Mouse (Mus musculus) C2C12 (cell line): ENCODE measurements around the gene Lpin2. TPM values are rescaled to one million over a fixed set of nuclear protein-coding genes. Genes with fewer than 3 reads are reported as not detected.

Experiments used
- H3K27me3 ChIP-seq: one replicate; pipeline ENCODE4 v1.6.1; 2011; ENCODE audit not compliant: control insufficient read depth, insufficient read depth, insufficient read length
- H3K36me3 ChIP-seq: one replicate; pipeline ENCODE4 v1.6.1; 2011; ENCODE audit not compliant: control insufficient read depth, insufficient read depth
- H3K4me3 ChIP-seq: one replicate; pipeline ENCODE4 v1.5.1; 2011; ENCODE audit warnings: mild to moderate bottlenecking, control low read depth; ENCODE audit not compliant: poor library complexity, insufficient read depth, severe bottlenecking
- H3K79me2 ChIP-seq: one replicate; pipeline ENCODE4 v1.6.1; 2011; ENCODE audit not compliant: control insufficient read depth, insufficient read depth
- H3K79me3 ChIP-seq: one replicate; pipeline ENCODE4 v1.6.1; 2011; ENCODE audit warnings: low read depth, control low read depth
- H3ac ChIP-seq: one replicate; pipeline ENCODE3; 2011; ENCODE audit warnings: low read depth; ENCODE audit not compliant: control insufficient read depth, insufficient read length
- CEBPB ChIP-seq: IDR thresholded peaks from one replicate; pipeline ENCODE4 v1.6.1; 2011; ENCODE audit warnings: low read depth, mild to moderate bottlenecking, control low read depth, moderate library complexity
- CTCF ChIP-seq: IDR thresholded peaks from one replicate; pipeline ENCODE4 v1.5.1; 2011; ENCODE audit not compliant: control insufficient read depth, insufficient read depth, insufficient read length
- FOSL1 ChIP-seq: IDR thresholded peaks from one replicate; pipeline ENCODE4 v1.8.0; 2011; ENCODE audit warnings: mild to moderate bottlenecking, low read length; ENCODE audit not compliant: poor library complexity, insufficient read depth, severe bottlenecking
- MAX ChIP-seq: IDR thresholded peaks from one replicate; pipeline ENCODE4 v1.6.1; 2011; ENCODE audit warnings: mild to moderate bottlenecking, control low read depth
- MYOD1 ChIP-seq: IDR thresholded peaks from one replicate; pipeline ENCODE4 v1.6.1; 2011; ENCODE audit warnings: low read depth; ENCODE audit not compliant: control insufficient read depth, insufficient read length
- MYOG ChIP-seq: IDR thresholded peaks from one replicate; pipeline ENCODE4 v1.6.1; 2011; ENCODE audit not compliant: control insufficient read depth, insufficient read length; ENCODE audit errors: extremely low read depth
- USF1 ChIP-seq: IDR thresholded peaks from one replicate; pipeline ENCODE4 v1.6.1; 2011; ENCODE audit warnings: low read depth, mild to moderate bottlenecking, control low read depth, moderate library complexity
- polyA plus RNA-seq: library from polyadenylated mRNA; unstranded; fragments of >200 nt; fragmentation: generic; extraction: Trizol; gene quantifications from one replicate; pipeline ENCODE4 v1.2.1, GENCODE M21; 2012; ENCODE audit warnings: missing spikeins

Gene Lpin2
- polyA plus RNA-seq, 1 experiment = 9.3 TPM

GRCm38 (mm10) chr17:71136384-71137333, 45.7 kb upstream of the Lpin2 start:
- Histone ChIP-seq H3K79me2 (no peaks in the 10 kb centered on the region), H3K36me3 (no peaks in the 10 kb centered on the region), H3ac (no peak overlapping the region), H3K79me3 (no peaks in the 10 kb centered on the region), H3K27me3 (no peaks in the 10 kb centered on the region), H3K4me3 (no peak overlapping the region)
- TF ChIP-seq MAX = no peak
- no peak for TF ChIP-seq CTCF
- TF ChIP-seq MYOG = no peak
- TF ChIP-seq CEBPB = no peak
- TF ChIP-seq MYOD1 = no peak
- no peak for TF ChIP-seq USF1
- no peak for TF ChIP-seq FOSL1

DNA sequence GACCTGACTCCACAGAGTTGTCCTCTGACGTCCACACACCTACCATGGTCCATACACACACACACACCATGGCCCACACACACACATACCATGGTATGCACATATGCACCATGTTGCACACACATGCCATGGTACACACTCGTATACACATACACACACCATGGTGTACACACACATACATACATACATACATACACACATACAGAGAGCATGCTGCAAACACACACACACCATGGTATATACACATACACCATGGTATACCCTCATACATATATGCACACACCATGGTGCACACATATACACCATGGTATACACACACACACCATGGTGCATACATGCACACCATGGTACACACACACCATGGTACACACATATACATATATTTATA, 45.0 kb upstream of the Lpin2 start:
- H3K27me3 ChIP-seq = no peaks in the 10 kb centered on the region
- TF ChIP-seq MYOG (no peak), CTCF (no peak), MAX (no peak), FOSL1 (no peak), MYOD1 (no peak), USF1 (no peak), CEBPB (no peak)

DNA sequence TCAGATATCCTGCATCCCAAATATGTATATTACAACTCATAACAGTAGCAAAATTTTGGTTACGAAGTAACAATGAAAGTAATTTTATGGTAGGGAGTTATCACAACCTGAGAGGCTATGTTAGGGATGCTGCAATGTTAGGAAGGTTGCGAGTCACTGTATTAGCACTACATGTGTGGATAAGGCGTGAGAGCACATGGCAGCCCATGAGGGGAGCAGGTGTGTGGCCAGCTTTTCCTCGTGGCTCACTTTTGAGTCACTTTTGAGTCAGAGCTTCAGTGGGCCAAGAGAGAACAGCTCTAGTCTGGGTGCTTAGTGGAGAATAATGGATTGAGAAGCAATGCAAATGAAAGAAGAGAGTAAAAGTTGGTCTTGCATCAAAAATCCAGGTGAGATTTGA, 40.3 kb upstream of the Lpin2 start:
- TF ChIP-seq USF1 = no peak
- TF ChIP-seq MYOD1 = peak; percentile 85
- TF ChIP-seq MAX = peak; percentile 91
- TF ChIP-seq CEBPB = no peak
- Histone ChIP-seq H3K79me2 (no peaks in the 10 kb centered on the region), H3K27me3 (no peaks in the 10 kb centered on the region), H3K36me3 (no peaks in the 10 kb centered on the region), H3K79me3 (no peaks in the 10 kb centered on the region), H3K4me3 (no peak overlapping the region), H3ac (no peak overlapping the region)

More for the DNA sequence above, 45.0 kb upstream of the Lpin2 start:
- H3ac ChIP-seq = no peak overlapping the region
- no peaks in the 10 kb centered on the region for H3K79me2 ChIP-seq
- H3K79me3 ChIP-seq = no peaks in the 10 kb centered on the region
- H3K4me3 ChIP-seq = no peak overlapping the region
- no peaks in the 10 kb centered on the region for H3K36me3 ChIP-seq

DNA sequence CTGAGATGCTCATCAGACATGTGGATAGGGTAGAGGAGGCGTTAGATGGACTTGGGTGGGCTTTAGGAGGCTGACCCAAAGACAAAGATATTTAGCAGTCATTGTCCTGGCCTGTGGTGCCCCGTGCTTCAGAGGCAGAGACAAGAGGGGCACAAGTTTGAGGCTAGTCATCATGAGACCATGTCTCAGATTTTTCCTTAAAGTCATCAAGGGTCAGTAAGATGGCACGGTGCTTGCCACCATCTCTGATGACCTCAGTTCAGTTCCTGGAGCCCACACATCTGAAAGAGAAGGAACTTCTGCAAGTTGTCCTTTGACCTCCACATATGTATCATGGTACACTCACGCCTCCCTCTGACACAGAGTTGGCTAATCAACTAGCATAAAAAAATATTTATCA, 39.2 kb upstream of the Lpin2 start:
- Histone ChIP-seq H3K79me2 (no peaks in the 10 kb centered on the region), H3K27me3 (no peaks in the 10 kb centered on the region), H3ac (no peak overlapping the region), H3K4me3 (no peak overlapping the region), H3K36me3 (no peaks in the 10 kb centered on the region), H3K79me3 (no peaks in the 10 kb centered on the region)
- TF ChIP-seq CEBPB (no peak), FOSL1 (no peak), USF1 (no peak), MAX (no peak), MYOG (no peak)

GRCm38 (mm10) chr17:71144322-71145116, 37.8 kb upstream of the Lpin2 start:
- H3K4me3 ChIP-seq = no peak overlapping the region
- H3K27me3 ChIP-seq = no peaks in the 10 kb centered on the region
- no peaks in the 10 kb centered on the region for H3K36me3 ChIP-seq
- H3K79me3 ChIP-seq = no peaks in the 10 kb centered on the region
- no peak for TF ChIP-seq FOSL1
- TF ChIP-seq MYOD1 = peak; percentile 91
- peak; percentile 83 for TF ChIP-seq USF1
- H3K79me2 ChIP-seq = no peaks in the 10 kb centered on the region
- H3ac ChIP-seq = no peak overlapping the region
